Mouse (Mus musculus) midbrain, postnatal 0 days (tissue): ENCODE measurements at regions not wholly inside any gene's neighbourhood (a gene's known extent, or its start where the extent isn't known, plus 50 kb on each side); places are given as distances from the start of the nearest gene placed in this dataset.

Experiments
- ATAC-seq: fragments of 200-750 bp; cut with Nextera tagmentation; 2 replicates; pipeline ENCODE4 v1.8.0; 2017; ENCODE audit warnings: moderate number of reproducible peaks, mild to moderate bottlenecking, moderate TSS enrichment, moderate library complexity; ENCODE audit not compliant: low FRiP score
- DNase-seq: peaks from one replicate; pipeline ENCODE4 v3.0.0-alpha.2; 2015; ENCODE audit warnings: low spot score
- H3K27ac ChIP-seq: fragments of 300-500 bp; sonication (generic); 2 replicates; pipeline ENCODE4 v1.5.1; 2014; ENCODE audit warnings: low read depth, mild to moderate bottlenecking, low read length, mixed read lengths
- H3K27me3 ChIP-seq: fragments of 300-500 bp; sonication (generic); 2 replicates; pipeline ENCODE4 v1.6.1; 2014; ENCODE audit warnings: low read length, control low read depth, mixed read lengths; ENCODE audit not compliant: insufficient read depth
- H3K36me3 ChIP-seq: fragments of 300-500 bp; sonication (generic); 2 replicates; pipeline ENCODE4 v1.6.1; 2014; ENCODE audit warnings: low read length, control low read depth, mixed read lengths; ENCODE audit not compliant: insufficient read depth
- H3K4me1 ChIP-seq: fragments of 300-500 bp; sonication (generic); 2 replicates; pipeline ENCODE4 v1.6.1; 2014; ENCODE audit warnings: mild to moderate bottlenecking, control low read depth, antibody characterized with exemption, low read length, mixed read lengths; ENCODE audit not compliant: insufficient read depth
- H3K4me2 ChIP-seq: fragments of 300-500 bp; sonication (generic); 2 replicates; pipeline ENCODE4 v1.6.1; 2014; ENCODE audit warnings: low read depth, mild to moderate bottlenecking, low read length, mixed read lengths; ENCODE audit not compliant: poor library complexity, severe bottlenecking
- H3K4me3 ChIP-seq: fragments of 300-500 bp; sonication (generic); 2 replicates; pipeline ENCODE4 v1.5.1; 2014; ENCODE audit warnings: low read depth, mild to moderate bottlenecking, low read length, moderate library complexity
- H3K9ac ChIP-seq: fragments of 300-500 bp; sonication (generic); replicated peaks from 2 replicates; pipeline ENCODE4 v1.6.1; 2014; ENCODE audit warnings: mild to moderate bottlenecking, low read length, moderate library complexity, mixed read lengths; ENCODE audit not compliant: poor library complexity, severe bottlenecking
- H3K9me3 ChIP-seq: fragments of 300-500 bp; sonication (generic); 2 replicates; pipeline ENCODE4 v1.6.1; 2016; ENCODE audit warnings: low read length, control low read depth
- CTCF ChIP-seq: IDR thresholded peaks from 2 replicates; pipeline ENCODE4 v1.5.1; 2016; ENCODE audit warnings: antibody characterized with exemption, mild to moderate bottlenecking
- WGBS: fragments of 180-500 bp; shearing (Covaris S2); extraction: QIAGEN DNeasy Blood & Tissue Kit; methylation state at CpG from one replicate; pipeline ENCODE4 v1.1.7; 2014; 5-methylcytosine and 5-hydroxymethylcytosine counted together

- Histone ChIP-seq H3K9me3 (no peaks in the 10 kb centered on the region), H3K27me3 (no peaks in the 10 kb centered on the region), H3K36me3 (no peaks in the 10 kb centered on the region), H3K9ac (no peak overlapping the region), H3K27ac (no peak overlapping the region), H3K4me1 (no peaks in the 10 kb centered on the region), H3K4me3 (no peak overlapping the region), H3K4me2 (no peak overlapping the region)
- 55% methylated on average over 6 of the region's 6 CpGs for WGBS
- ATAC-seq (peak; percentile 38; the same call in 1 of the 2 replicates), DNase-seq (peak; percentile 79)
- no peak for TF ChIP-seq CTCF
These were observed 280.9 kb upstream of the Gm9972 start for GRCm38 (mm10) chr11:42754481-42755272.

- no peak for TF ChIP-seq CTCF
- no peaks in the 10 kb centered on the region for H3K4me1 ChIP-seq
- ATAC-seq, result no peak
- no peaks in the 10 kb centered on the region for H3K36me3 ChIP-seq
- no peaks in the 10 kb centered on the region for H3K27me3 ChIP-seq
- H3K9ac ChIP-seq, result no peak overlapping the region
- peak; percentile 58 for DNase-seq
- H3K4me2 ChIP-seq, result no peak overlapping the region
- H3K4me3 ChIP-seq, result no peak overlapping the region
- WGBS, result 56% methylated on average over 4 of the region's 4 CpGs
- H3K9me3 ChIP-seq, result no peaks in the 10 kb centered on the region
- no peak overlapping the region for H3K27ac ChIP-seq
These were observed 280.1 kb upstream of the Gm9972 start for GRCm38 (mm10) chr11:42755415-42755814.

- H3K36me3 ChIP-seq, result no peaks in the 10 kb centered on the region
- DNase-seq, result no peak
- peak; percentile 34; the same call in 1 of the 2 replicates for ATAC-seq
- H3K4me3 ChIP-seq, result no peak overlapping the region
- H3K4me2 ChIP-seq, result no peak overlapping the region
- TF ChIP-seq CTCF, result no peak
- H3K9ac ChIP-seq, result no peak overlapping the region
- H3K27ac ChIP-seq, result no peak overlapping the region
- H3K9me3 ChIP-seq, result no peaks in the 10 kb centered on the region
- H3K4me1 ChIP-seq, result no peaks in the 10 kb centered on the region
- no peaks in the 10 kb centered on the region for H3K27me3 ChIP-seq
These were observed 270.3 kb upstream of the Gm9972 start for GRCm38 (mm10) chr11:42765213-42765612.

GRCm38 (mm10) chr11:42775074-42775676, 260.4 kb upstream of the Gm9972 start:
- Histone ChIP-seq H3K4me1 (no peaks in the 10 kb centered on the region), H3K36me3 (no peaks in the 10 kb centered on the region), H3K27me3 (no peaks in the 10 kb centered on the region), H3K9ac (no peak overlapping the region), H3K27ac (no peak overlapping the region), H3K4me2 (no peak overlapping the region), H3K9me3 (no peaks in the 10 kb centered on the region), H3K4me3 (no peak overlapping the region)
- ATAC-seq, result no peak
- 63% methylated on average over 4 of the region's 4 CpGs for WGBS
- DNase-seq, result peak; percentile 12
- no peak for TF ChIP-seq CTCF

GRCm38 (mm10) chr11:42811487-42811886, 224.1 kb upstream of the Gm9972 start:
- Histone ChIP-seq H3K36me3 (no peaks in the 10 kb centered on the region), H3K27me3 (no peaks in the 10 kb centered on the region), H3K4me2 (no peak overlapping the region), H3K27ac (no peak overlapping the region), H3K9ac (no peak overlapping the region), H3K4me1 (no peaks in the 10 kb centered on the region), H3K9me3 (no peaks in the 10 kb centered on the region), H3K4me3 (no peak overlapping the region)
- ATAC-seq, result no peak
- DNase-seq, result no peak
- 84% methylated on average over 1 of the region's 1 CpGs for WGBS
- TF ChIP-seq CTCF, result no peak

GRCm38 (mm10) chr11:42815753-42816152, 219.8 kb upstream of the Gm9972 start:
- no peaks in the 10 kb centered on the region for H3K4me1 ChIP-seq
- WGBS, result 85% methylated on average over 2 of the region's 2 CpGs

More at GRCm38 (mm10) chr11:42815753-42816152, 219.8 kb upstream of the Gm9972 start:
- Histone ChIP-seq H3K27me3 (no peaks in the 10 kb centered on the region), H3K27ac (no peak overlapping the region), H3K9me3 (no peaks in the 10 kb centered on the region), H3K36me3 (no peaks in the 10 kb centered on the region), H3K4me2 (no peak overlapping the region), H3K4me3 (no peak overlapping the region), H3K9ac (no peak overlapping the region)
- DNase-seq (no peak), ATAC-seq (no peak)
- TF ChIP-seq CTCF, result no peak
